9 mouse cellular contexts compared by ENCODE assay signal in genomic region chr14:44977278-44977677, GRCm38 (mm10). TPM values are rescaled to one million over a fixed set of nuclear protein-coding genes. Genes with fewer than 3 reads are reported as not detected.
DNase-seq lines count a peak whose midpoint lies in the region; ATAC-seq and TF ChIP-seq lines count a peak whose summit lies in the region.
"Not testable (repeated sequence)": the region's sequence is repeated elsewhere in the genome, so short reads cannot be mapped to it uniquely, and the experiment has no call there.
"Had no signal": no experiment of that assay in that cellular context is flagged by ENCODE, and none has a peak within 500 bp of the region (broad histone marks: within the 10 kb centered on the region; RNA-seq: fewer than 3 reads in every experiment).

No protein-coding gene starts in this region.

- not testable (repeated sequence) for H3K4me2 ChIP-seq in hindbrain, postnatal 0 days (ENCODE audit: low read depth, low read length)

- not testable (repeated sequence) for H3K27me3 ChIP-seq in MEL (ENCODE audit: control insufficient read depth in 1 of 2, insufficient read depth in 2 of 2, low read length in 2 of 2); hindbrain, postnatal 0 days (ENCODE audit: insufficient read depth, low read length)

- H3K27ac ChIP-seq in MEL (ENCODE audit: control insufficient read depth, low read depth, low read length); hindbrain, postnatal 0 days: not testable (repeated sequence)

- DNase-seq in MEL (ENCODE audit: low read depth, low spot score): peak; percentile 5
- DNase-seq in cerebellum, adult 9-11 months: peak; percentile 17
- DNase-seq in frontal cortex, postnatal 14 days (ENCODE audit: low spot score in 2 of 2): peak; percentile 20 to 71
- DNase-seq in hindbrain, postnatal 0 days (ENCODE audit: low spot score): peak; percentile 69
- DNase-seq in layer of hippocampus, adult 9-11 months: peak; percentile 36
- peak; percentile 69 for DNase-seq in lung, postnatal 10 days
- peak; percentile 64 for DNase-seq in ovary, postnatal 14 days (ENCODE audit: low spot score)
- peak; percentile 60 for DNase-seq in thymus, postnatal 0 days (ENCODE audit: low spot score)

- ATAC-seq in hindbrain, postnatal 0 days: peak; percentile 63

- TF ChIP-seq RAD21 in MEL (IDR thresholded peaks at IDR 0.05; ENCODE audit: low read depth, low read length): not testable (repeated sequence)

- peak; percentile 22 to 31 (median 23); a peak in 5 of 6 replicates for TF ChIP-seq CTCF in MEL (IDR thresholded peaks at IDR 0.05 in 2 of 3, conservative IDR thresholded peaks at IDR 0.05 in 1 of 3; ENCODE audit: control insufficient read depth in 1 of 3, insufficient read depth in 1 of 3, low read depth in 2 of 3, low read length in 3 of 3, poor library complexity in 1 of 3, severe bottlenecking in 1 of 3)
- peak; percentile 69 for TF ChIP-seq CTCF in hindbrain, postnatal 0 days (IDR thresholded peaks at IDR 0.05; ENCODE audit: low read depth)

- 4% methylated on average over 4 of the region's 4 CpGs for WGBS in hindbrain, postnatal 0 days

- not testable (repeated sequence) for H3K4me3 ChIP-seq in MEL (ENCODE audit: control insufficient read depth in 1 of 2, insufficient read depth in 1 of 2, low read depth in 2 of 2, low read length in 2 of 2); hindbrain, postnatal 0 days (ENCODE audit: low read length)

- H3K36me3 ChIP-seq in MEL (ENCODE audit: control insufficient read depth in 1 of 2, insufficient read depth in 2 of 2, low read length in 2 of 2); hindbrain, postnatal 0 days (ENCODE audit: insufficient read depth, low read length): not testable (repeated sequence)

- not testable (repeated sequence) for TF ChIP-seq EP300 in MEL (IDR thresholded peaks at IDR 0.05; ENCODE audit: low read depth in 1 of 2, low read length in 2 of 2)

- H3K4me1 ChIP-seq in MEL (ENCODE audit: control insufficient read depth in 1 of 2, insufficient read depth in 2 of 2, low read length in 2 of 2); hindbrain, postnatal 0 days (ENCODE audit: insufficient read depth, low read length): not testable (repeated sequence)

- not testable (repeated sequence) for TF ChIP-seq POLR2A in MEL (IDR thresholded peaks at IDR 0.05; ENCODE audit: control insufficient read depth in 1 of 2, insufficient read depth in 1 of 2, low read depth in 1 of 2, low read length in 2 of 2, poor library complexity in 1 of 2)

- not testable (repeated sequence) for H3K9ac ChIP-seq in MEL (ENCODE audit: control insufficient read depth, low read depth, low read length, poor library complexity, severe bottlenecking); hindbrain, postnatal 0 days (replicated peaks; ENCODE audit: low read length)

- H3K9me3 ChIP-seq in MEL (replicated peaks; ENCODE audit: insufficient read depth, low read length); hindbrain, postnatal 0 days (ENCODE audit: low read length): not testable (repeated sequence)

- not testable (repeated sequence) for H3K79me2 ChIP-seq in MEL (ENCODE audit: control insufficient read depth, insufficient read depth, low read length, poor library complexity)

TF ChIP-seq in MEL, 35 proteins besides CTCF, POLR2A, EP300 and RAD21:
- peak; percentile 37 for TF ChIP-seq SMC3 (IDR thresholded peaks at IDR 0.05; ENCODE audit: low read depth, low read length)

RNA-seq across cellular contexts. Expression of gene Ptger2, which starts 10.7 kb away (rescaled TPM):
- total RNA-seq in MEL (2012; rRNA removed): not detected in 2 replicates
- not detected for polyA plus RNA-seq in MEL (2012; ENCODE audit: insufficient read depth in 1 of 2, insufficient read length in 2 of 2, low read depth in 1 of 2, low replicate concordance in 2 of 2, missing spikeins in 1 of 2)
- total RNA-seq in hindbrain, postnatal 0 days (2014; rRNA removed): 1.0 and 1.7 TPM in 2 replicates
- 0.68 and 0.72 TPM in 2 replicates for polyA plus RNA-seq in hindbrain, postnatal 0 days (2015; fragmentation: Nextera tagmentation; extraction: Ambion mirVana)
- polyA plus RNA-seq in thymus, postnatal 0 days (2015; fragmentation: Nextera tagmentation; extraction: Ambion mirVana): 0.58 and 0.79 TPM in 2 replicates
- polyA plus RNA-seq: heart, embryonic 10.5 days had no signal

Comparison
In these comparisons a context has a peak if more than half of its experiments do, and no peak if none do; other contexts are left out.
1. DNase-seq: peak in every context shown above with its lines; median percentile 69 in hindbrain, postnatal 0 days; 69 in lung, postnatal 10 days; 64 in ovary, postnatal 14 days; 60 in thymus, postnatal 0 days; 46 in frontal cortex, postnatal 14 days; 36 in layer of hippocampus, adult 9-11 months; 17 in cerebellum, adult 9-11 months; 5 in MEL.